Mouse (Mus musculus) gastrocnemius, adult 2 months (tissue): ENCODE measurements at regions not wholly inside any gene's neighbourhood (a gene's known extent, or its start where the extent isn't known, plus 50 kb on each side); places are given as distances from the start of the nearest gene placed in this dataset.
A peak's percentile ranks its signal among the peaks of the same experiment; 100 is the strongest.

Experiments
- DNase-seq: peaks from one replicate; pipeline ENCODE4 v3.0.0; 2022
- H3K27ac ChIP-seq: fragments of 200-600 bp; 2 replicates; pipeline ENCODE4 v1.8.1; 2022; ENCODE audit warnings: mild to moderate bottlenecking
- H3K4me3 ChIP-seq: fragments of 200-600 bp; 2 replicates; pipeline ENCODE4 v1.8.1; 2022; ENCODE audit warnings: mild to moderate bottlenecking, moderate library complexity
- CTCF ChIP-seq: fragments of 200-600 bp; IDR thresholded peaks from 2 replicates; pipeline ENCODE4 v1.8.1; 2022; ENCODE audit warnings: antibody characterized with exemption, mild to moderate bottlenecking, moderate library complexity
- intact Hi-C: fragments of 180-260 bp; cut with DNase I; formaldehyde crosslinking; loops from one replicate; pipeline ENCODE4 v1.15.1; 2025

DNA sequence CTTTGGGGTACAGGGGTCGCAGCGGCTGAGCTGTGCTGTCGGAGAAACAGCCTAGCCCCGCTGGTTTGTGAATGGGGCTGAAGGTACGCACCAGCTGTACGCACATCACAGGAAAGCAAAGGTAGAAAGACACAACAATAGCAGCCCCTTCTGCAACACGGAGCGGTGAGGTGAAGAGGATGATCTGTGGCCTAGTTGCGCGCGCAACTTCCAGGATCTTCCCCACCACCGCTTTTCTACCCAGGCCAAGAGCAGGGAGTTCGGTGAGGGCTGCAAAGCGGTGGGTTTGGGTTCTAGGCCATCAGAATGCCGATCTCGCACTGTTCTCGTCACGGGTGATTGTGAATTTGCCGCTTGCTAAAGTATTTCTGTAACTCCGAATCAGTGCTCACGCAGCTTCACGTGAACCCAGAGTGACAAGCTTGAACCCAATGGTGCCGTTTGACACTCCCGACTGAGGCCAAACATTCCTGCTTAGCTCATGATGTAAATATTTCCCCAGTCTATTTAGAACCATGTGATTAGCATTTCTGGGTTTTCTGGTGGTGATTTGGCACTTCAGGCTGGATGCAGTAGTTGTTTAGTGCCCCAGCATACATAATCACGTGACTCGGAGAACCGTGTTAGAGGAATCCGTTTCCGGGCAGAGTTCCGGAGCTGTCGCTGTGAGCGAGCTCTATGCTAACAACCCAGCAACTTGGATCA, 54.7 kb downstream of the Cryaa start:
- DNase-seq = no peak
- TF ChIP-seq CTCF = no peak
- intact Hi-C loops = no loop called here
- H3K27ac ChIP-seq = no peak overlapping the region
- no peak overlapping the region for H3K4me3 ChIP-seq

DNA sequence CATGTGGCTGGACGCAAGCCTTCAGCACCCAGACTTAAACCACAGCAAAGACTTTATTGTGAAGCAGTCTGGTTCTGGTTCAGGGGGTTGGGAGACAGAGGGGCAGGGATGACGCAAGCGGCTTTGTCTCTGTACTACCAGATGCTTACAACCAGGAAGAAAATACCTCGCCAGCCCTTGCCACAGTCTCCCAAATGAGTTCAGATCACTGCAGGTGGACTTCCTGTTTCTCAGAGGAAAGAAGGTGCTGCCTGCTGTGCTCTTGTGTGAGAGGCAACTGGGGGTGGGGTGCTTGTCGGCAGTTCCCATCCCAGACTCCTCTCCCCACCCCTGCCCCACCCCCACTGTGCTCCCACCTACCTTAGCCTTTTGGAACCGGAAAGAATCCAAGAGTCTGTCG, 56.9 kb downstream of the Cryaa start:
- no peak for DNase-seq
- H3K27ac ChIP-seq = no peak overlapping the region
- TF ChIP-seq CTCF = no peak
- no peak overlapping the region for H3K4me3 ChIP-seq
- intact Hi-C loops = no loop called here

DNA sequence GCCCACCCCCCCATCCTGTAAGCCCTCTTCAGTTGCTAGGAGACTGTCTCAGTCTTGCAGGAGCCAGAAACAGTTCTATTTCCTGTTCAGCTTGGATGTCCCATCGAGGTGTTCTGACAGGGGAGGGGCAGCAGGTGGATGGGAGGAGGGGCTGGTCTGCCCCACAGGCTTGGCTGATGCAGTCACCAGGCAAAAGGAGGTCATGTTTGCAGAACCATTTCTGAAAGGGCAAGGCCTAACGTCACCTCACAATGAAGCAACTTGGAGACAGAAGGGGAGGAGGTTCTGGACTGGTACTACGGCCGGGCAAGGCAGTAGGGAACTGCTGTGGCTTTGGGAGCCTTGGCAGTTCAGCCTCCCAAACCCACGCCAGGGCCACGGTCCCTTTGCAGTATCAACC, 59.1 kb downstream of the Cryaa start:
- Histone ChIP-seq H3K27ac (no peak overlapping the region), H3K4me3 (no peak overlapping the region)
- intact Hi-C loops = no loop called here
- TF ChIP-seq CTCF = no peak
- DNase-seq = peak; percentile 51

DNA sequence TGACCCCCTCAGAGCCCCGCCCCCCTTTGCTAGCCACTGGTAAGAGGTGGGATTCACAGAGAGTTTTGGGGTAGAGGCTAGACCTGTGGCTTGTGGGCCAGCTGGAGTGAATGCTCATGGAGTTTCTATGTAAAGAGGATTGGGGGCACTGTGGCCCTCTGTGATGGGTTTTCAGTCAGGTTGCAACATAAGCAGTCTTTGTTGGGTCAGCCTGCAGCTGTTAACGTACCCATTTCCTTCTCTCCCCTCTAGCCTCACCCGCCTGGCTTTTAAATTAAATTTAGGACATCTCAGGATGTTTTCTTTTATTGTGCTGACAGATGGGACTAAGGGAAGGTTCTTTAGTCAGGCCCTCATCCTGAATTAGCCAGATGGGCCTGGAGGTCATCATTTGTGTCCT, 60.6 kb downstream of the Cryaa start:
- TF ChIP-seq CTCF = no peak
- DNase-seq = no peak
- H3K4me3 ChIP-seq = no peak overlapping the region
- no peak overlapping the region for H3K27ac ChIP-seq
- intact Hi-C loops = no loop called here

DNA sequence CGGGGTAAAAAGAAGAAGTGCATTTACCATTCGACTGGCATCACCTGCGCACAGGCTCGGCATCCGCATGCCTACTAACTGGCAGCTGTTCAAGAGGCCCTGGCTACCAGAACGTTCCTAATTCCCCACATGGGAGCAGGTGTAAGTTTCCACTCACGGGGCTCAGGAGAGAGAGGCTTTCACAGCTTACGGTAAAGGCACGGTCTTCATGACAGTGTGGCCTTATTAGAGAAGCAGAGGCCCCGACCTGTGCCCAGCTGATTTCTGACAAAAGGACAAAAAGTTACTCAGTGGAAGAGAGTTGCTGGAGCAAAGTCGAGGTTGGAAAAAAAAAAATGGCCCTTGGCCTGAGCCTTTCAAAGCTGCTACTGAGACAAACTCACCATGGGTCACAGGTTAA, 62.0 kb downstream of the Cryaa start:
- no peak overlapping the region for H3K27ac ChIP-seq
- H3K4me3 ChIP-seq = no peak overlapping the region
- TF ChIP-seq CTCF = no peak
- no peak for DNase-seq
- intact Hi-C loops = no loop called here

DNA sequence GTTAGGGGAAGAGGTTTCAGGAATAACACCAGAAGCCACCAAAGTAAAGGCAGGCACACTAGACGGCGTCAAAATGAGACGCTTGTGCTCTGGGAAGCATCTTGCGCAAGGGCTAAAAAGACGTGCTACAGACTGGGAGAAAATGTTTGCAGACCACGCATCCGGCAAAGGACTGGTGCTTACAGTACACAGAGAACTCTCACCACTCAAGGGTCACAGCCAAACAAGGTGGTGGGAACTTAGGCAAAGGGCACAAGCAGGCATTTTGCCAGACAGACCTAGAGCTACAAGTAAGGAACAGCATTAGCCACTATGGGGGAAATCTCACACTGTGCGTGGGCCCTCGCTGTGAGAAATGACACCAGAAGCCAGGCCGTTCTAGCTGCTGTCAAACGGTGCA, 62.5 kb downstream of the Cryaa start:
- intact Hi-C loops = no loop called here
- no peak for DNase-seq
- no peak for TF ChIP-seq CTCF
- no peak overlapping the region for H3K4me3 ChIP-seq
- H3K27ac ChIP-seq = no peak overlapping the region

DNA sequence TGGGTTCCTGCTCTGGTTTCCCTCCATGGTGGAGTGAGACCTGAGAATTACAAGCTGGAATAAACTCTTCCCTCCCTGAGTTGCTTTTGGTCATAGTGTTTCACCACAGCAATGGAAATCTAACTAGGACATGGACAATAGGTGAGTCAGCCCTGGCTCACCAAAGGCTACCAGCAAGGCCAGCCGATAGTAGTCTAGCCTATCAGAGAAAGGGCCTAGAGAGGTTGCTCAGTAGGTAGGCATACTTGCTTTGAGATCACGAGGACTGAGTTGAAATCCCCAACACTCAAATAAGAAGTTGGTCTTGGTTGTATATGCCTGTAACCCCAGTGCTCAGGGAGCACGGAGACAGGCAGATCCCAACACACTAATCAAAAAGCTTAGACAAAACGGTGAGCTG, 66.0 kb downstream of the Cryaa start:
- no peak overlapping the region for H3K27ac ChIP-seq
- no peak for TF ChIP-seq CTCF
- DNase-seq = no peak
- no peak overlapping the region for H3K4me3 ChIP-seq
- intact Hi-C loops = no loop called here

DNA sequence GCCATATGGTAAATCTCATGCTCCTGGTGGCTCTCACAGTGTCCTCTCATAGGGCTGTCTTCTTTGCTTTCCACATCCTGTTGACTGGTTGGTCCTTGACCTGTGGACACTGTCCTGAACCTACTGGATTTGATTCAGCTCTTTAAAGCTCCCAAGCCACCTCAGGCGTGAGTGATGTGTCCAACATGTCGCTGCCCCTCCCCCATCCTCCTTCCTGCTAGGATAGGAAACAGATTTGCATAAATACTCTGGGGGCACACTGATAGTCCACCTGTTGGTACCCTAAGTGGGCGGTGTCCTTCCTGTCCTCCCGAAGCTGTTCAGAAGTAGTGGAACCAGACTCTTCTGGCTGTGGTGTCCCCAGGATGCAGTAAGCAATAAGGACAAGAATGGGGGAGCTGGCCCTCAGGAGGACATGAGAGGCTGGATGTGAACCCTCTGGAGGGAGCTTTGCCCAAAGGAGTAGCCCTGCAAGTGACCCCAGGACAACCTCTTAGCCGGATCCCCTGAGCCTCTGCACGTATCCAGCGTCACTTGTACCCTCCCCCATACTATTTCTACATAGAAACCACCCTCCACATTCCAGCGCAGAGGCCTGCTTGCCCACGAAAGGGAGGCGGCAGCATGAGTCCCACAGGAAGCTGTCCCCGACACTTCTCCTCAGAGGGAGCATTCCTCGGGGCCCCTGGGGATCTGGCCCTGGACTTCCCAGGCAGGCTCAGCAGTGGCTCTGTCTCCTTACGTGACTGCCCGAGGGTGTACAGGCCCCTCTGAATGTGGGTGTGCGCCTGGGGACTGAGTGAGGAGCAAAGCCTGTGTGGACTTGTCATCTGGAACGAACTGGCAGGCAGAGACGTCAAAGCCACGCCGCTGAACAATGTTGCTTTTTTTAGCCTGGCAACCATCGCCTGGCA, 68.8 kb downstream of the Cryaa start:
- peak; percentile 62 for DNase-seq
- H3K4me3 ChIP-seq = peak overlapping the region; percentile 36
- intact Hi-C loops = loop anchor here (5.0 kb wide), 1 partner anchor 44 kb away; no protein-coding TSS in a partner anchor
- no peak for TF ChIP-seq CTCF
- H3K27ac ChIP-seq = peak overlapping the region; percentile 75

DNA sequence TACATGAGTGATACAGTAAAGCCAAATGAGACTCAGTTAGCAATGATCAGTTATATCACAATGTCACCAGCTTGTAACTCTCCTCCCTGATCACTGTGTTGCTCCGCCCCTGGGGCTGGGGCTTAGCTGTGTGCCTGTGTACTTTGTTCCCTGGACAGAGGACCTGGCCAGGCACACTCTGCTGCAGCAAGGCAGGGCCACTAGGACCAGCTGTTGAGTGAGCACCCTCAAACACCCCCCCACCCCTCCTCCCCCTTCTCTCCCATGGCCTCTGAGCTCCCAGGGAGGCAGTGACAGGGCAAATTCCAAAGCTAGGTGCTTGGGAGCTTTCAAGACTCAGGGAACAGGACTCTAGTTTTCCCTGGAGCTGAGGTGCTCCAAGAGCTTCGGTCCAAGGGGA, 70.0 kb downstream of the Cryaa start:
- intact Hi-C loops = loop anchor here (5.0 kb wide), 1 partner anchor 45 kb away; no protein-coding TSS in a partner anchor
- TF ChIP-seq CTCF = no peak
- H3K27ac ChIP-seq = peak overlapping the region; percentile 75

DNA sequence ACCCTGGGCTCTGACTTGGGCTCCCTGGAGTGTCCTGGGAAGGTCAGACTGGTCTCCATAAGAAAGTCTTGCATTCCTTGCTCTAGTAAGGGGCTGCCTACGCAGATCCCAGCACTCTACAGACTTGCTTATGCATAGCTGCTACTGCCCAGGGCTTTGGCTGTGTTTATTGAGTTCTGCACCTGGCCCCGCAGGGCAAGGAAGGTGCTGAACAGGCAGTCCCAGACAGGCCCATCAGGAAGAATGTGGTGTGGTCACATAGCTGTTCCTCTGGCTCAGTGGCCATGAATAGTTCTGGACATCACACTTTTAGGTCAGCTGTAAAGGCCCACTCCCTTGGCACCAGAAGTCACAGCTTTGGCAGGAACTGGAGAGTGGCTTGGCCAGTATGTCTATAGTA, 70.6 kb downstream of the Cryaa start:
- no peak overlapping the region for H3K4me3 ChIP-seq
- no peak for TF ChIP-seq CTCF

More for the DNA sequence above, 70.0 kb downstream of the Cryaa start:
- no peak overlapping the region for H3K4me3 ChIP-seq
- no peak for DNase-seq

DNA sequence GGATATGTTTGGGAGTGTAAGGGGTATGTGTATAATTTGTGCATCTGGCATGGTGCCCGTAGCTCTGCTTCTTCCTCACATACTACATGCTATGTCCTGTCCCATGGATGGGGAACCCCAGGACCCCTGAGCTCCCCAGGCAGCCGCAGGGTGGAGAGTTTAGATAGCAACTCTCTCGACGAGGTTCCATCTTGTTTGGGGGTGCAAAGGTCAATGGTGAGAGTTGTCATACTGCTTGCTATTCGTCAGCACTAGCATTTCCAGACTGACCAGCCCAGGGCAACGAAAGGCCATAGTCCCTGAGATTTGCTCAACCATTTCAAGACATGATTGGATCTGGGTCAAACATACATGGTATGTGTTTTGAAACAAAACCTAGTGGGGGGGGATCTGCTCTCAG, 71.4 kb downstream of the Cryaa start:
- no peak overlapping the region for H3K4me3 ChIP-seq

More for the DNA sequence above, 70.6 kb downstream of the Cryaa start:
- peak overlapping the region; percentile 75 for H3K27ac ChIP-seq
- intact Hi-C loops = loop anchor here (5.0 kb wide), 1 partner anchor 46 kb away; no protein-coding TSS in a partner anchor
- DNase-seq = no peak

DNA sequence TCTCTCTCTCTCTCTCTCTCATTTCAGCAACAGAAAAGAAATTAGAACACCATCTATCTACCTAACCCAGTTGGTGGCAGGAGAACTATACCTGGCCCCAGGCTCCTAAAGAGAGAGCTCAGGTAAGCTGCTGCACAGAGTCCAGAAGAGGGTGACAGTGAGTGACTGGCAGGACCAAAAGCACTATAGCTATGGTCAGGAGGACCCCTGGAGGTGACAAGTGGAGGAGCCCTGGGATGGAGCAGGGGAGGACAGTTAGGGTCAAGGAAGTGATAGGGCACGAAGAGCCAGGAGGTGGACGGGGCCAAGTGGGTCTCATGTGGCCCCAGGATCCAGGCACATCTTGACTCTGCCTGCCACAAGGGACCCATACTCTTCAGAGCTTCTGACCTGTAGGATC, 73.7 kb downstream of the Cryaa start:
- intact Hi-C loops = loop anchor here (5.0 kb wide), 1 partner anchor 59 kb away; no protein-coding TSS in a partner anchor
- DNase-seq = no peak

More for the DNA sequence above, 71.4 kb downstream of the Cryaa start:
- no peak overlapping the region for H3K27ac ChIP-seq
- TF ChIP-seq CTCF = no peak
- intact Hi-C loops = loop anchor here (5.0 kb wide), 1 partner anchor 47 kb away; no protein-coding TSS in a partner anchor
- no peak for DNase-seq

DNA sequence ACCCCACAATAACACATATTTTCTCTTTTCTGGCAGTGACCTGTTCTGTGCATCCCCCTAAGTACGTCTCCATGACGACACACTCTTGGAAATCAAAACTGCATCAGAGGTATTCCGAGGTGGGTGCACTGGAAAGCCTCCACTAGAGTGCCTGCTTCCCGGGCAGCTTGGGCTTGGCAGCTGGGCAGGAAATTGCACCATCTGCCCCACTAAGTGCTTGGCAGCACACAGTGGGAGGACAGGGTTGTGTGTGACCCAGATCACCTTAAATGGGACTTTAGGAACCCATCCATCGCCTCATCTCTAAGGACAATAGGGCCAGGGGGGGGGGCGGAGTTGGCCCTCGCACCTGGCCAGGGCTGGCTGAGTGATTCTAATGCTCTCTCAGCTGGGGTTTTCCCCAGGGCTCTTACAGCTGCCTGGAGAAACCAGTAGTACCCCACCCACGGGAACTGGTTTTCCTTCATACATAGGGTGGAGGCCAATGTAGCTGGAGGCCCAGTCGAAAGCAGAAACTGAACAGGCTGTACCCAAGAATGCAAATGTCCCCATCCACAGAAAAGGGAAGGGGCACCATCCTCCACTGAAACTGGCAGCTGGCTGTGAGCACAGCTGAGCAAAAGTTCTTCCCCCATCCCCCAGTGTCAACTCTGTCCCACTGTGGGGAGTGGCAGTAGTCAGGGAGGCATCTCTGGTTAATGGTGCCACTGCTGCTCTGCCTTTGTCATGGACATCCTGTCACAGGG, 75.7 kb downstream of the Cryaa start:
- TF ChIP-seq CTCF = no peak
- no peak for DNase-seq
- H3K27ac ChIP-seq = peak overlapping the region; percentile 40; the same call in 1 of the 2 replicates
- intact Hi-C loops = loop anchor here (5.0 kb wide), 1 partner anchor 61 kb away; no protein-coding TSS in a partner anchor
- H3K4me3 ChIP-seq = no peak overlapping the region

More for the DNA sequence above, 73.7 kb downstream of the Cryaa start:
- no peak overlapping the region for H3K4me3 ChIP-seq
- peak; percentile 55 for TF ChIP-seq CTCF
- no peak overlapping the region for H3K27ac ChIP-seq
